Mouse (Mus musculus) urinary bladder, adult 2 months (tissue): Measurements from ENCODE around the gene Fhit. TPM values are rescaled to one million over a fixed set of nuclear protein-coding genes. Genes with fewer than 3 reads are reported as not detected.

Experiments
- DNase-seq: peaks from one replicate; pipeline ENCODE4 v3.0.0; 2022; ENCODE audit warnings: low spot score
- polyA plus RNA-seq: library from polyadenylated mRNA; depleted of rRNA; stranded (reverse); fragments of >200 nt; gene quantifications from 2 replicates; pipeline ENCODE4 v1.2.3, GENCODE M21; 2012

Gene Fhit
- polyA plus RNA-seq, 1 experiment: 9.1 TPM

DNA sequence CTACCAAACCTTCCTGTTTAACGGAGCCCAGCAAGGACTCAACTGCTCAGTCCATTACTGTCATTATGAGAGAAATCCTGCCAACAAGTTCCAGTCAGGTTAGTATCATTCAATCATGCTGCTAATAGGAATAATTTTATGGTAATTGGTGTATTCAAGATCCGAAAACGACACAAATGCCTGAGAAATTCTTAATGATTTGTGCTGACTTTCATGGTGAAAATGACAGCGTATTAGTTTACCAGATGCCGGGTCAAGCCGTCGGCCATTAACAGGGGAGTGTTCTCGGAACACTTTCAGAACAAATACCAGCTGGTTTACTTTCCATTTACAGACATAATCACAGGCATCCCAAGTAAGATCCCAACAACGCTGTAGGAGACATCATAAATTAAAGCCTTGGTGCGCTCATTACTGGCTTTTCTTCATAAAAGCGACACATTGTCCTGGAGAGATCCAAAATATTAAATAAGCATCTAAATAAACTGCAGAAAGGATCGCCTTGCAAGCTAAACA is 451.0 kb downstream of the Fhit start:
- DNase-seq: no peak

DNA sequence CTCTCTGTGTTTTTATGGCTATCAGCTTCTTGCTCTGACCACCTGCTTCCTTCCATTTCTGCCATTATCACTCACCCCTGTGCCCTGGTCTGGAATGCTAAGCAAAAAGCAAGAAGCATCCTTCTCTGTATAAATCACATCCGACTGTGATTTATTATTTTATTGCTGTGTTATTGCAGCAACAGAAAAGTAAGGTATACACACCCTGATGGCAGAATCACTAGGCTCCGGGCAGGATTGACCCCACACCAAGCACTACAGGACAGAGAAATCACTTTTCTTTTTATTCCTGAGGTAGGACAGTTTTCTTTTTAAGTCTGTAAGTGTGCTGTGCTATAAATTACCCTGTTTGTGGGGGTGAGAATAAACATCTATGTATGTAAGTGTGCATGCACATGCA is 460.1 kb downstream of the Fhit start:
- no peak for DNase-seq

DNA sequence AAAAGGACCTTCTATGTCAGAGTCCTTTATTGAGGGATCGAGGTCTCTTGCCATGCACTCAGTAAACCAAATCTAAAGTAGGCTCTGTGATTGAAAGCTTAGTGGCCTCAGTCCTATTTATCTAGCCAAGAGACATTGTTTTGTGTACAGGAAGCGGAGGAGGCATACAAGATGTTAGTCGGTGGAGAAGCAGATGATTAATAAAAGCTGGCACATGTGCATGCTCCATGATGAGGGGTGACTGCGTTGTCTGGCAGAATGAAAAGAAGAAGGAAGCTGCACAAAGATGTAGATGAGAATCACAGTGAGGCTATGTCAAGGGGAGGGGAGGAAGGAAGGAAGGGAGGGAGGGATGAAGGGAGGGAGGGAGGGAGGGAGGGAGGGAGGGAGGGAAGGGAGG is 481.8 kb downstream of the Fhit start:
- DNase-seq: no peak

DNA sequence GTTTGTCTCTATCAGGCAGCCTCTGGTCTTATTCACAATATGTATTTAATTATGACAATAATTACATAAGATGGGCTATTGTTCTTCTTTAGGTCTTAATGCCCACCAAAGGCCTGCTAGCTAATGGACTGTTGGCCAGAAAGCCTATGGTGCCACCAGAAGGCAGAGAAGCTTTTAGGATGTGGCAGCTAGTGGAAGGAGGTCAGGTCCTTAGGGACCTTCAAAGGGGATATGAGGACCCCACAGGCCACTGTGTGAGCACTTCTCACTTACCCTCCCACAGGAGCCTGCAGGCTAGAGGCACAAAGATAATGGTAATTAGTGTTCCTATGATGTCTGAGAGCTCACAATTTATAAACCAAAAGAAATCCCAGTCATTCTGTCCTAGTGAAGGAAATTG is 482.2 kb downstream of the Fhit start:
- DNase-seq: no peak

DNA sequence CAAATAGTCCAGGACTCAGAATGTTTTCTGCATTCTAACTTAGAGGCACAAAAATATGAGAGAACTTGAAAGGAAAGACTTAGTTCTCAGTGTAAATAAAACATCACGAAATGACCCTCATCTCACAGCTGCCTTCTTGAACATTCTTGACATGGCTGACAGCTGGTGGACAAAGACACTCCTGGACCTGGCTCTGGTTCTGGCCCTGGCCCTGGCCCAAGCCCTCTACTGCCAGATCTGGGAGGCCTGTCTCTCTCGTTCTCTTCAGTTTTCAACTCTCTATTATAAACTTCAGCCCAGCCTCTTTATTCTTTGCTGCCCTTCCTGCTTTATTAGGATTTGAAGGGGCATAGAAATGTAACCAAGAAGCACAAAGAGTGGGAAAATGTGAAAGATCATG is 484.2 kb downstream of the Fhit start:
- DNase-seq: no peak

DNA sequence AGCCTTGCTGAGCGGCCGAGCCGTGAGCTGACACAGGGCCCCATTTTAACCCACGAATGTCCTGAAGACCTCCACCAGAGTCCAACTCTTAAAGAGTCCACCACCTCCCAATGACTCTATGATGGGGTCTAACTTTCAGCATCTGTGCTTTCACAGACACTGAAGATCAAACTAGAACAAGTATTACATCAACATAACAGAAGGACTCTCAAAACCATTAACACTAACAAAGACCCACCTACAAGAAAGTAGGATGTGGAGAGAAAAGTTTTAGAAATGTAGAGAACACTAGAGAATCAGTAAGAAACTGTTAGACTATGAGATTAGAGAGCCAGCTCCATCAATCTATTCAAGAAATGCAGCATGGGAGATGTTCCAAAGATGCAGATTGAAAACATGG is 501.6 kb downstream of the Fhit start:
- no peak for DNase-seq

DNA sequence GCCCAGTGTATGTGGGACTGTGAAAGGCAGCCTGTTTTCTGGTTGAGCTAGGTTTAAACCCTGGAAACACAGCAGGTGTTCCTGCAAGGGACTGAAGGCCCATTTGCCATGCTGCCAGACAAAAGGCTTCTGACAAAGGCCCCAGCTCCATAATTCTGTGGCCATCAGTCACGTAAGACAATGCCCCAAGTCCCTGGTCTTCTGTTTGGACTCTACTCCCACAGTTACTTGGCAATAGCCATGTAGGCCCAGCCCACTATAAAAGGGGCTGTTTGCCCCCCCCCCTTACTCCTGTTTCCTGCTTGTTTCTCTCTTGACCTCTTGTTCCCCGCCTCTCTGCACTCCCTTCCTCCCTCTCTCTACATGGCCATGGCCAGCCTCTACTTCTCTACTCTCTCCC is 502.5 kb downstream of the Fhit start:
- no peak for DNase-seq

DNA sequence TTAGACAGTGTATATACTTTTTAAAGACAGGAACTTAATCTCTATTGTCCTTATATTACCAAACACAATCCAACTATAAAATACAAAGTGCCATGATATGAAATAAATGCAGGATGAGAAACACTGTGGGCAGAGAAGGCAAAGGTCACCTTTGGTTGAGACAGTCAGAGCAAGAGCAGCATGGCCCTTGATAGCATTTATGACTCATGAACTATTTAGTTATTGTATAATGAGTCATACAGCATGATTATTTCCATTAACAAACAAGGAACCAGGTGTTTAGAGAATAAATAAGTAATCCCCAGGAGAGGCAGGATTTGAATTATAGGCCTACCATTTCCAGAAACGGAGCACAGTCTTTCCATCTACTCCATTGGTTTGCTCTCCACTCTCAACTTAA is 503.6 kb downstream of the Fhit start:
- no peak for DNase-seq

DNA sequence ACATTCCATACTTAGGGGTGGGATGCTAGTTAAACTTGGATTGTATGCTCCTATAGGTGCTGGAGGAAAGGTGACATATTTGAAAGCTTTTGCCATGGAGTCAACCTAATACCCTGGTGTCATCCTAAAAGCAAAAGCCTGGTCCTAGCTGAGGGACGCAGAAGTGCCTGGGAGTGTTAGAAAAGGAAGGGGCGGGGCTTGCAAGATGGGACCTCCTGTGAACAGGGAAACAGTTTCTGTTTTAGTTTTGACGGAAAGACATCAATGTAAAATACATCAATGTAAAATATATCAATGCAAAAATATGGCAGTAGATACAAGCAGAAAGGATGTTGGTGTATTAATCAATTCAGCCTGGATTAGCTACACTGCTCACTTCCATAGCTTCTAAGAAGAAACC is 504.5 kb downstream of the Fhit start:
- no peak for DNase-seq

DNA sequence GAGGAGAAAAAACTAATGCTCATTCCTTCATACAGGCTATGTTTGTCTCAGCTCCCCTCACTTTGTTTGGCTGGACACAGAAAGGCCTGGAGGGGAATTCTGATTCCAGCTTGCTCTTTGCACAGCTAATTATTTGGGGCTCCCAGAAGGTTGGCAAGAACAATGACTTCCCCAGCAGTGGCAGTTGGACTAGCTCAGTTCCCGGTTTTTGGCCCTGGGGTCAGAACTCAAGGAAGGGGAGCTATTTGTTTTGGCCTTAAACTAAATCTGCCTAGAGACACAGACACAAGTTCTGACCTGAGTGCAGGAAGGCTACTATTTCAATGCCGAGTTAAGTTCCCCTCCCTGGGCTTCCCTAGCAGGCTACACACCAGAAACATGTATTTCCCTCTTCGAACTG is 506.0 kb downstream of the Fhit start:
- DNase-seq: no peak

DNA sequence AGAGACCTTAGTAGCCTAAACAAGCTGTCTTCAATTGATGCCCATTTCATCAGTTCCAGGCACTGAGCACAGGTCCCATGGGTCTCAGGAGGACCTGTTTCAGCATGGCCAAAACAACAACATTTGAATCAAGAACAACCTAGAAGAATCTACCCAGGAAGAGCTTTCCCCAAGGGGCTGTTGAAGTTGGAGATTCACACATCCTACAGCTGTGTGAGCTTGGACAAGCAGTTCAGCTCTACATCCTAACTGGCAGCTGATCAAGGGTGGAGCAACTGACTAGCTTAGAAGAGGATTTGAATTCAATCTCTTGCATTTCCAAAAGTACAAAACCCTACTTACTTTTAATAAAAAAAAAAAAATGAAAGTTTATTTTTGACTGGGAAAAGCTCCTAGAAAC is 514.0 kb downstream of the Fhit start:
- no peak for DNase-seq

DNA sequence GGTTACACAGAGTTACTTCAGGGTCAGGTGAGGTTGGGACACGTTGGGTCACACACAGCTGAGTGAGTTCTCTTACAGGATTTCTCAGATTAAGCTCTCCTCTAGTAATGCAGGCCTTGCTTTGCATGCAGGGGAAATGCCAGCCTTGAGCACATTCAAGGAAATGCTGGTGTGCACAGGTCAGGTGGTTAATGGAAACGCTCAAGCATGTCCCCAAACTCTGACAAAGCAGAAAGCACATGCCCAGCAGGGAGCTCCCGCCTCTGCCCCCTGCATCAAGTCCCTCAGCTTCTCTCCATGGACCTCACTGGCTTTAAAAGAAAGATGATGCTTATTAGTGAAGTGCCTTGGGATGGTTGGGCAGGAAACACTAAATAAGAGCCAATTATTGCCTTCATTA is 530.1 kb downstream of the Fhit start:
- DNase-seq: no peak

DNA sequence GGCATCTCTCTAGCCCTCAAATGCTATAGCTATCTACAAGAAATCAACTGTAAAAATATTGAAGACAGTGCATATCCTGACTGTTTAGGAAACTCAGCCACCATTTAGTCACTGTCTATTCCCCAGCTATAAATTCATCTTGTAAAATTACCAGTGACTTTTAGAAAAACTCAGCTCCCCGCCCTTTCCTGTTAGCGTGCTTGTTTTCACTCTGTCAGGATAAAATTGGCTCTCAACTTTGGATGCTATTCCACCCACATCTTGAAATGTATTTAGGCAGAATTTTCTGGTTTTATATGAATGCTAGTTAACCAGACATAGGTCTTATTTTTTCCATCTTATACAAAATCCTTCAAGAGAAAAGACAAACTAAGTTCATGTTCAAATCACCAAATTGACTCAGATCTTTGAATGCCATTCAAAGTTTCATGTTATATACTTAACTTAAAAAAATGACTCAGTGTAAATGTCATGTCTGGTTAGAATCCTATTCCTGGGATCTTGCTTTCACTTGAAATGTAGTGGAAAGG is 530.9 kb downstream of the Fhit start:
- no peak for DNase-seq

DNA sequence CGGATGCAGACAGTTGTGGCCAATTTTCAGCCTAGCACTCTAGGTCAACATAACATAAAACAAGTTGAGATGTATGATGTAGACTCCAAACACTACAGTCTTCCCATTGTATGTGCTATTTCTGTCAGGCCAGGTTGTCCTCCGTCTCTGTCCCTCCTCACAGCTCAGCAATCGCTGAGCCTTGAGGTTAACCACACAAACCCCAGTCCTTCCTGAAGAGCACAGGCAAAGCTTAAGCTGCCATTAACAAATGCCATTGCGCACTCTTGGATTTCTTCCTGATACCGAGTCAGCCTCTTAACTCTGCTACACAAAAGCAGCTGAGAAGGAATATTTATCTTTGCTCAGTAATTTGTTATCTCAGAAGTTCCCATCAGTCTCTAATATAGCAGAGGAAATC is 568.4 kb downstream of the Fhit start:
- no peak for DNase-seq

DNA sequence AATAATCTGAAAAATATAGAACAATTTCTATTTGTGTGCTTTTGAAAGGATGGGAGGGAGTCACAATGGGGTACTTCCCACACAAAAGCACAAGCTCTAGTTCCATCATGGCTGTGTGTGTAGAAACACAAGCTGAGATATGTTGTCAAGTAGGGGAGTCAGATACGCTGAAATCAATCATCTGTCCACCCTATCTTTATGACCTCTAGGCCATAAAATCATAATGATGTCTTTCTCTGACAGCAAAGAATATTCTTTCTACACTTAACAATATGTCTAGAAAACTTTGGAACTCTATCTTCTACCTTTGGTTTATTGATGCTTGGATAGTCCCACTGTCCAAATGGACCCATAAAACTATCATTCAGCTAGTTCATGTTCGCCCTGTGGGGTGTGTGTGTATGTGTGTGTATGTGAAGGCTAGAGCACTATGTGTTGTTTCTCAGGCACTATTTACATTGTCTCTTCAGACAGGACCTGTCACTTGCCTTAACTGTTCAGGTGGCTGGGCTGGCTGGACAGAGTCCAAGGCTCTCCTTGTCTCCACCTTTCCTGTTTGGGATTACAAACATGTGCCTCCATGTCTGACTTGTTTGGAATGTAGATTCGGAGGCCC is 592.8 kb downstream of the Fhit start:
- DNase-seq: no peak

DNA sequence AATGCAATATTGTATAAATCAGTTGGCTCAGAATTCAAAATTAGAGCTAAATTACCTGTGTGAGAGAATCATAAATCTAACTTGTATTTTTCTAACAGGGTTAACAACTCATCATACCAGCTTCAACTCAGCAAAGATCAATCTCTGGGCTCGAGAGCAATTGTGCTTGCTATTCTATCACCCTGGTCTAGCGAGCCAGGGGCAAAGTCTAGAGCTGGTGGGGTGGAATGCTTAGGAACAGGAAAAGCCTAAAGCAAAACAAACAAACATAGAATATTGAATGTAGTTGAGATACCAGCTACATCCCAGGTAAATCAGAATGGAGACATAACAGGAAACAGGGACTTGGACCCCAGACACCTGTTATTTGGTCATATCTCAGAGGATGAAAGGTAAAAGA is 594.1 kb downstream of the Fhit start:
- DNase-seq: no peak

DNA sequence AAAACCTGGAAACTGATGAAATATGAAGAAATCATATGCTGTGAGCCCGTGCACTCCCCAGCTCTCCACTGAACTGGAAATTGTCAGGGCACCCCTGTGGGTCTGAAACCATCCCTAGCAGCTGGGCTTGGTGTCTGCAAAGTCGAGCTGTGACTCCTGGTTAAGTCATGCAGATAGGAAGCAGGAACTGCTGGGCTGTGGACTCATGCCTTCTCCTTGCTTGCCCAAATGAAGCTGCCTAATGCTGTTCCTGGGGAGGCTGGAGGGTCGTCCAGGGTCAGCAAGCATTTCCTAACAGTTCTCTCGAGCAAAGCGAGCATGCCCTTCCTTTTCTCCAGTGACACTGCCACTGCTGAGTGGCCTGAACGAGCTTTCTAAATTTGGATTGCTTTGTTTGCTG is 607.1 kb downstream of the Fhit start:
- DNase-seq: no peak

DNA sequence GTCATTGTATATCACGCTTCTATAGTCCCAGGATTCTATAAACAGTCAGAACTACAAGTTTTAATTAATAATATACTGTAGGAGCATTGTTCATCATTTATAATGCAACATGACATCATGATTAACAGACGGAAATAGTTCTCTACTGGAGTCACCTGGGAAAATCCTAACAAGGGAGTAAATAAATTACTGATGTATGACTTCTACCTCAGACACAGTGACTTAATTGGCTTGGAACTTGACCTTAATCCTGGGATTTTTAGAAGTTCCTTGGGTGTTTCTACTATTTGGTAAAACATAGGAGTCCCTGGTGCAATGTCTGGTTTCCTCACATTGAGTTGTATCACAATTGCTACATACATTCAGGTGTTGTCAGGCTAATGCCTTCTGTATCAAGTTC is 613.2 kb downstream of the Fhit start:
- no peak for DNase-seq

DNA sequence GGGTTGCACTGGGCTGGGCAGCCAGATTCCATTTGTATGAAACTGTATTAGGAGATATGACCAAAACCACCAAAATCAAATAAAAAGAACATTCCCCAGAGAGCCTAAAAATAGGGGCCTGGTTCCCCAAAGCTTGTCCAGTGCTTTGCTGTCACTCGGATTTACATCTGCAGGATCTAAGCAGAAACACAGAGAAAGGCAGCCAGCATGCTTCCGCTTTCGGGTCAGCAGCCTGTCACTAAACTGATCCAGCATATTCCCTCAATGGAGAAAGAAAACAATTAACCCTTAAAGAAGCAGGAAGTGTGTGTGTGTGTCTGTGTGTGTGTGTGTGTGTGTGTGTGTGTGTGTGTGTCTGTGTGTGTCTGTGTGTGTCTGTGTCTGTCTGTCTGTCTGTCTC is 615.9 kb downstream of the Fhit start:
- DNase-seq: no peak

DNA sequence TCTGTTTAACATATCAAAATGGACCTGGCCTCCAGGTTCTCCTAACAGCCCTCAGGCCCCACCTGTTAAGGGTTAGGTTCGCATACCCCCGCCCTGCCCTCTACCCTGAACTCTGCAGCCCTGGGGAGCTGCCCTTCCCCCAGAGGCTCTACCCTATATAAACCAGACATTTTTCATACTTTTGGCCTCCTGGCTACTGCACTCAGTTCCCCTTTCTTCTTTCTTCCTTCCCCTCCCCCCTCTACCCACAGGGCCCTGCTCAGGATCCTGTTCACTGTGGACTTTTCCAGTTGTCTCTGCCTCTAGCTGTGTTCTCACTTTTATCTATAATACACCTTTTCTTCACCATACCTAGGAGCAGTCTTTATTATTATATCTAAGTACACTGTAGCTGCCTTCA is 627.0 kb downstream of the Fhit start:
- DNase-seq: no peak

DNA sequence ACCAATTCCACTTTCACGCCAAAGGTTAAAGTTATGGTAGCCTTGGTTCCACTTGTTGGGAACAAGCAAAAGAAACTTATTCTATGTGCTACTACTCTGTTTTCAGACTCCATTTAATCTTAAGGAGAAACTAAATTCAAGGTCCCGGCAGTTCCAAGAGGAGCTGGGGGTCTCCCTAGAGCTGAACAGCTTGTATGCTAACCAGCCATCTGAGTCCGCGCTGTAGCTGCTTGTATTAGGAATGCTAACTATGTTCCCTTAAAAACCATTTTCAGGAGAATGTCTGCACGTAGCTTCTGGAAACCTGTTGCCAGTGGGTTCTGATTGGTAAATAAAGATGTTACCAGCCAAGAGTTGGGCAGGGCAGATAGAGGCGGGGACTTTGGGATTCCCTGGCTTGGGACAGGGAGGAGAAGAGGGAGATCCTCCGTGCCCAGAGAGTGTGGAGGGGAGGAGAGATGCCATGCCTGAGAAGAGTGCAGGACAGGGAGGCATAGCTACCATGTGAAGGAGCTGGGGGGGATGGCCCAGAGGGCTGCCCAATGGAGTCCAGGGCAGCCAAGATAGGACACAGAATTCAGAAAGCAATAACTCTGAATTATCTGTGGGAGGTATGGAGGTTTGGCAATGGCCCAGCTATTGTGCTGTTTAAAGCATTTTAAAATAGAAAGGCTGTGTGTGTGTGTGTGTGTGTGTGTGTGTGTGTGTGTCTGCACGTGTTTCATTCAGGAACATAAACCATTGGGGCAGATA is 629.9 kb downstream of the Fhit start:
- DNase-seq: no peak

DNA sequence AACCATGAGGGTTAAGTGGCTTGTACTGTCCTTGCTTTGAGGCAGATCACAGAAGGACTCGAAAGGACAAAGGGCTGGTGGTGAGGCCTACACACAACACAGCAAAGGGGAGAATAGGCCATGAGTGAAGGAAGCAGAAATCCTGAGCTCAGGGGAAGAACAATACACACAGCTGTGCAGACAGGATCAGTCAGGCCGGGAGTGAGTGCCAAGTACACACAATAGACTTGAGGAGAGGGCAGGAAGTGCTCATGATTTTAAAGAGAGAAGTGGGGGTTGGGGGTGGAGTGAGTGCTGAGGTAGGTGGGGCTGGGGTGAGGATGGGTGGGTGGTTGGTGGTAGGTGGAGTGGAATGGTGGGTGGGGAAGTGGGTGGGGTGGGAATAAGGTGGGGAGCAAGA is 635.0 kb downstream of the Fhit start:
- no peak for DNase-seq

DNA sequence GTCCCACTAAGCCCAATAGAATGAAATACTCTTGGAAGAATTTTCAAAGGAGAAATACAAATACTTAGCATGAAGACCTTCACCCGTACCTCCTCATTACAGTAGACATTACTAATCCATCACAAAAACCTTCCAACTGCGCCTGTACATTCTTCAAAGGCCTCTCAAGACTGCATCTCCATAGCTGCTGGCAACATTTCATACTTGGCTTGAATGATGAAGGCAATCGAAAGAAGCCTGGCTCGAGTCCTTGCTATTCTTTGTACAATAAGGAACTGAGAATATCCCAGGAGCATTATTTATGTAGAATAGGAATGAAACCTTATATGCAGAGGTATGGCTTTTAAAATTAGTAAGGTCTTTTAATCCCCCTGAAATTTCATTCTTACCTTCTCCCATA is 636.0 kb downstream of the Fhit start:
- no peak for DNase-seq

DNA sequence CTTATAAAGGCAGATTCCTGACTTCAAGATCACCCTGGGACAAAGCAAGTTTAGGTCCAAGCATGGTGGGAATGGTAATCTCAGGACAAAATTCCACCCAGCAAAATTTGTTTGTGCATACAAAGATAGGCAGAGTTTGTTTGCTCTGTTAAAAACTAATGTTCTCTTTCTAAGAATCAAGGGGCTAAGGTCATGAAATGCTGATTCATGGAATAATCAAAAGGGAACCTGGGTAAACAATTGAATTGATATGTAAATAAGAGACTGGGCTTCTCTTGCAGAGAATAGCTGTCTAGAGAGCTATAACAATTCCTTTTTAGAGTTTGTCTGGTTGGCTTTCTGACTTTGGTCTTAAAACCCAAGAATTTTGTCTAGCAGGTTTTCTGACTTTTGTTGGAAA is 647.8 kb downstream of the Fhit start:
- DNase-seq: no peak
